Mouse (Mus musculus) forebrain, embryonic 14.5 days (tissue): Measurements from ENCODE around the gene Ndufa4l2. TPM values are rescaled to one million over a fixed set of nuclear protein-coding genes. Genes with fewer than 3 reads are reported as not detected.

Experiments used
- ATAC-seq: fragments of 200-750 bp; cut with Nextera tagmentation; 2 replicates; pipeline ENCODE4 v1.8.0; 2017; ENCODE audit warnings: mild to moderate bottlenecking, moderate library complexity
- DNase-seq: peaks from one replicate; pipeline ENCODE4 v3.0.0-alpha.2; 2015; ENCODE audit warnings: low spot score
- H3K27ac ChIP-seq: fragments of 300-500 bp; sonication (generic); 2 replicates; pipeline ENCODE4 v1.5.1; 2014; ENCODE audit warnings: low read depth, mild to moderate bottlenecking, control low read depth, low read length, moderate library complexity
- H3K27me3 ChIP-seq: fragments of 300-500 bp; sonication (generic); replicated peaks from 2 replicates; pipeline ENCODE4 v1.6.1; 2014; ENCODE audit warnings: low read length, control low read depth, mixed read lengths; ENCODE audit not compliant: control insufficient read depth, insufficient read depth
- H3K36me3 ChIP-seq: fragments of 300-500 bp; sonication (generic); 2 replicates; pipeline ENCODE4 v1.6.1; 2014; ENCODE audit warnings: low read length, control low read depth; ENCODE audit not compliant: control insufficient read depth, insufficient read depth
- H3K4me1 ChIP-seq: fragments of 300-500 bp; sonication (generic); 2 replicates; pipeline ENCODE4 v1.6.1; 2014; ENCODE audit warnings: antibody characterized with exemption, low read length, control low read depth; ENCODE audit not compliant: control insufficient read depth, insufficient read depth
- H3K4me2 ChIP-seq: fragments of 300-500 bp; sonication (generic); 2 replicates; pipeline ENCODE4 v1.6.1; 2014; ENCODE audit warnings: mild to moderate bottlenecking, control low read depth, low read length
- H3K4me3 ChIP-seq: fragments of 300-500 bp; sonication (generic); 2 replicates; pipeline ENCODE4 v1.5.1; 2014; ENCODE audit warnings: low read depth, low read length, control low read depth
- H3K9ac ChIP-seq: fragments of 300-500 bp; sonication (generic); 2 replicates; pipeline ENCODE4 v1.6.1; 2014; ENCODE audit warnings: mild to moderate bottlenecking, low read length, control low read depth, moderate library complexity
- H3K9me3 ChIP-seq: fragments of 300-500 bp; sonication (generic); replicated peaks from 2 replicates; pipeline ENCODE4 v1.6.1; 2016; ENCODE audit warnings: low read length, control low read depth, mixed read lengths; ENCODE audit not compliant: control insufficient read depth
- WGBS: fragments of 180-500 bp; shearing (Covaris S2); extraction: QIAGEN DNeasy Blood & Tissue Kit; methylation state at CpG from one replicate; pipeline ENCODE4 v1.1.7; 2014; 5-methylcytosine and 5-hydroxymethylcytosine counted together
- polyA plus RNA-seq: library from polyadenylated mRNA; unstranded; fragments of >200 nt; fragmentation: Nextera tagmentation; extraction: Ambion mirVana; gene quantifications from 2 replicates; pipeline ENCODE4 v1.2.1, GENCODE M21; 2014

Ndufa4l2 gene
- polyA plus RNA-seq, 1 experiment from 2014 or later: 12.5 TPM

GRCm38 (mm10) chr10:127564301-127564700 lies 49.5 kb downstream of the Ndufa4l2 start:
- WGBS: 69% methylated on average over 13 of the region's 13 CpGs
- Histone ChIP-seq H3K9ac (no peak overlapping the region), H3K27ac (no peak overlapping the region), H3K36me3 (peaks cover 89% of the 10 kb centered on the region), H3K9me3 (no peaks in the 10 kb centered on the region), H3K4me1 (no peaks in the 10 kb centered on the region), H3K4me3 (no peak overlapping the region), H3K4me2 (no peak overlapping the region), H3K27me3 (no peaks in the 10 kb centered on the region)
- DNase-seq (no peak), ATAC-seq (no peak)

Other genes starting within 250 kb of the Ndufa4l2 start
- gene Dctn2, start 248.6 kb upstream of the Ndufa4l2 start, polyA plus RNA-seq: 286 and 300 TPM in 2 replicates
- 8.4 and 11.2 TPM in 2 replicates for gene Mbd6, start 225.9 kb upstream of the Ndufa4l2 start, polyA plus RNA-seq
- gene Mars, start 203.2 kb upstream of the Ndufa4l2 start, polyA plus RNA-seq: 124 and 135 TPM in 2 replicates
- gene Arhgap9, start 193.0 kb upstream of the Ndufa4l2 start, polyA plus RNA-seq: 0.70 and 1.2 TPM in 2 replicates
- 0.55 and 1.0 TPM in 2 replicates for gene Gli1, start 173.0 kb upstream of the Ndufa4l2 start, polyA plus RNA-seq
- not detected in 2 replicates for gene Inhbe, start 160.6 kb upstream of the Ndufa4l2 start, polyA plus RNA-seq
- gene Inhbc, start 144.5 kb upstream of the Ndufa4l2 start, polyA plus RNA-seq: not detected in 2 replicates
- 24.2 and 32.4 TPM in 2 replicates for gene R3hdm2, start 134.6 kb upstream of the Ndufa4l2 start, polyA plus RNA-seq
- gene Stac3, start 13.3 kb upstream of the Ndufa4l2 start, polyA plus RNA-seq: 0.41 TPM in 1 of 2 replicates, not detected in the other
- 53.1 and 65.1 TPM in 2 replicates for gene Shmt2, start 7.5 kb downstream of the Ndufa4l2 start, polyA plus RNA-seq
- 32.1 and 35.4 TPM in 2 replicates for gene Nxph4, start 19.6 kb downstream of the Ndufa4l2 start, polyA plus RNA-seq
- 60.2 and 81.2 TPM in 2 replicates for gene Lrp1, start 106.2 kb downstream of the Ndufa4l2 start, polyA plus RNA-seq
- 3.4 and 3.7 TPM in 2 replicates for gene Stat6, start 128.0 kb downstream of the Ndufa4l2 start, polyA plus RNA-seq
- 5.8 TPM in 2 replicates for gene Nemp1, start 151.9 kb downstream of the Ndufa4l2 start, polyA plus RNA-seq
- 1.8 and 1.9 TPM in 2 replicates for gene Nab2, start 153.6 kb downstream of the Ndufa4l2 start, polyA plus RNA-seq
- gene Myo1a, start 190.2 kb downstream of the Ndufa4l2 start, polyA plus RNA-seq: 0.67 and 1.3 TPM in 2 replicates
- gene Tac2, start 209.5 kb downstream of the Ndufa4l2 start, polyA plus RNA-seq: 2.6 and 5.6 TPM in 2 replicates
- 4.5 and 5.0 TPM in 2 replicates for gene Zbtb39, start 224.6 kb downstream of the Ndufa4l2 start, polyA plus RNA-seq
- 0.30 and 0.78 TPM in 2 replicates for gene Gpr182, start 236.8 kb downstream of the Ndufa4l2 start, polyA plus RNA-seq
- gene Rdh1, start 244.8 kb downstream of the Ndufa4l2 start, polyA plus RNA-seq: 0.05 TPM in 1 of 2 replicates, not detected in the other
- not detected in 2 replicates for gene Rdh16f1, start 244.8 kb downstream of the Ndufa4l2 start, polyA plus RNA-seq